Mouse (Mus musculus) olfactory bulb, adult 2 months (tissue): ENCODE results near the gene Tenm4.

ENCODE experiments used
- CTCF ChIP-seq: fragments of 200-500 bp; IDR thresholded peaks from 2 replicates; pipeline ENCODE4 v1.5.1; 2012; ENCODE audit warnings: low read depth, mild to moderate bottlenecking, low read length, moderate library complexity; ENCODE audit not compliant: insufficient read depth
- POLR2A ChIP-seq: fragments of 200-500 bp; IDR thresholded peaks from 2 replicates; pipeline ENCODE4 v1.6.1; 2012; ENCODE audit warnings: mild to moderate bottlenecking, low read depth, low read length, moderate library complexity; ENCODE audit not compliant: insufficient read depth

- TF ChIP-seq CTCF, result no peak
- TF ChIP-seq POLR2A, result no peak
Measured at GRCm38 (mm10) chr7:96838926-96839325, 667.9 kb downstream of the Tenm4 start.
